Mouse (Mus musculus) gastrocnemius, postnatal 10 days (tissue): ENCODE measurements around the gene Tubgcp2. TPM values are rescaled to one million over a fixed set of nuclear protein-coding genes. Genes with fewer than 3 reads are reported as not detected.

Experiments used
- DNase-seq: peaks from one replicate; pipeline ENCODE4 v3.0.0; 2021; ENCODE audit warnings: mixed read lengths
- microRNA-seq, 2 experiments: library from miRNA; unstranded; fragments of <30 nt; microRNA quantifications; one replicate each; pipeline ENCODE4 v1.2.0; 2021
- total RNA-seq, 2 experiments: library from RNA; stranded (reverse); gene quantifications; 2 replicates each; pipeline ENCODE4 v1.2.3; 2021

Gene Tubgcp2
- total RNA-seq, 2 experiments from 2014 or later: 21.9 to 29.6 TPM

DNA sequence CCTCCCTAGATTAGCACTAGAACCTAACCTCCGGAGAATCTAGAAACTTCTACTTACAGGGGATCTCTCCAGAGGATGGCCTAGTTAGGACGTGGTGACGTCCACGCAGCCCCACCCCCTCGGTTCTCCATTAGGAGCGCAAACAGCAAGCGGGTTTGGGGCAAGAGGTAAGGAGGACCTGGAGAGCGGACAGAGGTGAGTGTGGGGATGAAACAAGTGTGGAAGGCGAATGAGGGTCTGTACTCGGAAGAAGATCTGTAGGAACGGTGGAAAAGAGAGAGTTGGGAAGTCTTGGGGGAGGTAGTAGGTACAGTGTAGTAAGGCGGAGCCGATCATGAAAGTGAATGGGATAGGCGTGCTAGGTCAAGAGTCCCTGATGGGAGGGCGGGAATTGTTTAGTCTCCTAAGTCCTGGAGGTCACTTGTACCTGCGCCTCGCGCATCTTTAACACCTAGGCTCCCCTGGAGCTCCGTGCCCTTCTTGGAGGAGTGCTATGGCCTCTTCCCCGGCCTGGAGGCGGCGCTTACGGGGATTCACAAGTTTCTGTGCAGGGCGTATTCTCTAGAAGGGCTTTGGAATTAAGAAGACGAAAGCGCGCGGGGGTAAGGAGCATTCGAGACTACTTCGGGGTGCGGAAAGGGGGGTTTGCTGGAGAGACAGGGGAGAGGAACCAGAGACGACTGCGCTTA lies 86.0 kb downstream of the Tubgcp2 start:
- DNase-seq: peak; percentile 47

DNA sequence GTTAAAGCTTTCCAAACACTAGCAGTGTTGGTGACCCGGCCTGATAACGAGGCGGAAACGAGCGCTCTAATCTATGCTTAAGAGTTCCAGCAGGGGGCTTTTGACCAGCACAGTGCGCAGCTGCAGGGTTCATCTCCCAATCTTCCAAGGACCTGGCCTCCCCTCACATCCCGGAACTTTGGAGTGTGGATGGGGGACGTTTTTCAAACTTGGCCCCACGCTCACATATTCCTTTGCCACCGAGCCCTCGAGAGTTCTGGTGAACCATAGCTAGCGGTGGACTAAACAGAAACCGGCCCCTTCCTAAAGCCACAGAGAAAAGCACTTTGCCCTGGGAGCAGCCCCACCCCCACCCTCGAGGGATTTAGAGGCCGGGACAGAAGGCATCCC lies 86.6 kb downstream of the Tubgcp2 start:
- DNase-seq: peak; percentile 42

DNA sequence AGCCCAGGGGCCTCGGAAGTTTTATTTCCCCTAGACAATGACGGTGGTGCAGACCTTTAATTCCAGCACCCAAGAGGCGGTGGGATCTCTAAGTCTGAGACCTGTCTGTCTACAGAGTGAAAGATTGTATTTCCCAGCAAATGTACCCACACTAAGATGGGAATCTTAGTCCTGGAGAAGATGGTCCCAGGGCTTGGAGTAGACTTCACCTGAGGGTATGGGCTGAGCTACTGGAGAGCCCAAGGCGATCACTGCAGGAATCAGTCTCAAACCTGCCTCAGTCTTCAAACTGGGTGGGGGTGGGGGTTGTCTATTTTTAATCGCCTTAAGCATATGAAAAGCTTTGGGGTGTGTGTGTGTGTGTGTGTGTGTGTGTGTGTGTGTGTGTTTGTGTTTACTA lies 90.4 kb downstream of the Tubgcp2 start:
- DNase-seq: no peak

Small RNA genes within 50 kb of the gene (microRNA-seq; reads per million reads assigned to microRNA genes)
- gene Mir202: 0 to 0.32 reads per million in 2 experiments
- 0 to 0.32 reads per million in 2 experiments for gene Mir7062
- 0 reads per million in 2 experiments for gene mmu-mir-7686

Other genes with a start within 250 kb of the Tubgcp2 start
- gene Adgra1, start 202.5 kb downstream of the Tubgcp2 start, total RNA-seq: under 1 TPM; 0.20 to 0.26 TPM
- under 1 TPM; 0.27 to 0.40 TPM for gene Kndc1, start 142.0 kb downstream of the Tubgcp2 start, total RNA-seq
- gene Utf1, start 92.9 kb downstream of the Tubgcp2 start, total RNA-seq: not detected
- not detected for gene 6430531B16Rik, start 57.9 kb downstream of the Tubgcp2 start, total RNA-seq
- 1 to 10 TPM in 1 of 2 experiments, under 1 TPM in 1; 0.35 to 1.1 TPM for gene Adam8, start 44.1 kb downstream of the Tubgcp2 start, total RNA-seq
- 1 to 10 TPM; 8.8 to 10.0 TPM for gene Zfp511, start 278 bp downstream of the Tubgcp2 start, total RNA-seq
- gene Msx3, start 12.4 kb upstream of the Tubgcp2 start, total RNA-seq: not detected
- under 1 TPM in 1 of 2 experiments, not detected in 1; 0.36 TPM for gene Caly, start 45.9 kb upstream of the Tubgcp2 start, total RNA-seq
- gene Prap1, start 56.7 kb upstream of the Tubgcp2 start, total RNA-seq: not detected
- gene Fuom, start 65.8 kb upstream of the Tubgcp2 start, total RNA-seq: 10 to 100 TPM; 31.2 TPM
- gene Paox, start 79.1 kb upstream of the Tubgcp2 start, total RNA-seq: 1 to 10 TPM; 4.7 to 4.8 TPM
- gene Echs1, start 79.8 kb upstream of the Tubgcp2 start, total RNA-seq: 10 to 100 TPM; 83.5 to 93.1 TPM
- gene Mtg1, start 100.9 kb upstream of the Tubgcp2 start, total RNA-seq: 10 to 100 TPM; 21.9 to 23.5 TPM
- under 1 TPM; 0.56 to 0.61 TPM for gene Sprn, start 118.2 kb upstream of the Tubgcp2 start, total RNA-seq
- not detected for gene Olfr522, start 128.1 kb upstream of the Tubgcp2 start, total RNA-seq
- not detected for gene Olfr523, start 136.5 kb upstream of the Tubgcp2 start, total RNA-seq
- gene Olfr524, start 169.3 kb upstream of the Tubgcp2 start, total RNA-seq: not detected
- gene Cd163l1, start 181.6 kb upstream of the Tubgcp2 start, total RNA-seq: not detected
- gene 5830411N06Rik, start 210.6 kb upstream of the Tubgcp2 start, total RNA-seq: not detected